Mouse (Mus musculus) kidney, adult 2 months (tissue): ENCODE data around the gene Tom1. TPM values are rescaled to one million over a fixed set of nuclear protein-coding genes. Genes with fewer than 3 reads are reported as not detected.

Experiments used
- DNase-seq: peaks from one replicate; pipeline ENCODE4 v3.0.0; 2021
- H3K27ac ChIP-seq: fragments of 200-500 bp; 2 replicates; pipeline ENCODE4 v1.5.1; 2012; ENCODE audit warnings: low read depth, low read length, control low read depth, inconsistent platforms; ENCODE audit not compliant: insufficient read depth
- H3K27me3 ChIP-seq: fragments of 200-500 bp; replicated peaks from 2 replicates; pipeline ENCODE4 v1.6.1; 2012; ENCODE audit warnings: mild to moderate bottlenecking, moderate library complexity, low read length, inconsistent platforms; ENCODE audit not compliant: control insufficient read depth, insufficient read depth
- H3K36me3 ChIP-seq: fragments of 200-500 bp; 2 replicates; pipeline ENCODE4 v1.6.1; 2012; ENCODE audit warnings: mild to moderate bottlenecking, moderate library complexity, low read length, inconsistent platforms; ENCODE audit not compliant: control insufficient read depth, insufficient read depth
- H3K4me1 ChIP-seq: fragments of 200-500 bp; 2 replicates; pipeline ENCODE4 v1.6.1; 2011; ENCODE audit warnings: low read length; ENCODE audit not compliant: control insufficient read depth, insufficient read depth
- H3K4me3 ChIP-seq: fragments of 200-500 bp; 2 replicates; pipeline ENCODE4 v1.5.1; 2011; ENCODE audit warnings: mild to moderate bottlenecking, low read depth, low read length, control low read depth; ENCODE audit not compliant: insufficient read depth
- CTCF ChIP-seq: fragments of 200-500 bp; conservative IDR thresholded peaks from 2 replicates; pipeline ENCODE4 v1.5.1; 2011; ENCODE audit warnings: low read depth, mild to moderate bottlenecking, control low read depth, low read length, moderate library complexity, mixed read lengths; ENCODE audit not compliant: insufficient read depth, insufficient read length
- POLR2A ChIP-seq: fragments of 200-500 bp; IDR thresholded peaks from one replicate; pipeline ENCODE4 v1.6.1; 2011; ENCODE audit warnings: low read depth, low read length, control low read depth
- WGBS: fragments of 180-500 bp; shearing (Covaris S2); methylation state at CpG from one replicate; pipeline ENCODE4 v1.1.7; 2018; 5-methylcytosine and 5-hydroxymethylcytosine counted together
- polyA plus RNA-seq: library from polyadenylated mRNA; depleted of rRNA; stranded (reverse); fragments of >200 nt; gene quantifications from 2 replicates; pipeline ENCODE4 v1.2.3, GENCODE M21; 2012

Tom1 gene
- polyA plus RNA-seq, 1 experiment = 84.8 TPM

GRCm38 (mm10) chr8:75000431-75000830 is 33.1 kb upstream of the Tom1 start:
- H3K4me3 ChIP-seq = no peak overlapping the region
- H3K27me3 ChIP-seq = no peaks in the 10 kb centered on the region
- no peak overlapping the region for H3K27ac ChIP-seq
- no peaks in the 10 kb centered on the region for H3K4me1 ChIP-seq
- no peak for DNase-seq
- WGBS = 87% methylated on average over 3 of the region's 3 CpGs
- TF ChIP-seq CTCF = no peak
- TF ChIP-seq POLR2A = no peak
- no peaks in the 10 kb centered on the region; the same call in none of the 2 replicates for H3K36me3 ChIP-seq

GRCm38 (mm10) chr8:75008826-75009225 is 24.7 kb upstream of the Tom1 start:
- H3K4me3 ChIP-seq = no peak overlapping the region
- H3K36me3 ChIP-seq = no peaks in the 10 kb centered on the region
- WGBS = 84% methylated on average over 2 of the region's 2 CpGs
- TF ChIP-seq POLR2A = no peak
- TF ChIP-seq CTCF = no peak
- no peak overlapping the region for H3K27ac ChIP-seq
- DNase-seq = no peak
- H3K27me3 ChIP-seq = no peaks in the 10 kb centered on the region
- H3K4me1 ChIP-seq = no peaks in the 10 kb centered on the region

- Histone ChIP-seq H3K27ac (no peak overlapping the region), H3K27me3 (no peaks in the 10 kb centered on the region), H3K4me3 (no peak overlapping the region), H3K36me3 (no peaks in the 10 kb centered on the region), H3K4me1 (peaks cover 8% of the 10 kb centered on the region; the same call in 1 of the 2 replicates)
- 57% methylated on average over 2 of the region's 2 CpGs for WGBS
- no peak for DNase-seq
- TF ChIP-seq POLR2A (no peak), CTCF (no peak)
Observed at GRCm38 (mm10) chr8:75013557-75013956, 19.9 kb upstream of the Tom1 start.

GRCm38 (mm10) chr8:75013964-75014363 is 19.5 kb upstream of the Tom1 start:
- 69% methylated on average over 3 of the region's 3 CpGs for WGBS
- Histone ChIP-seq H3K27ac (no peak overlapping the region), H3K4me1 (peaks cover 12% of the 10 kb centered on the region; the same call in 1 of the 2 replicates), H3K36me3 (no peaks in the 10 kb centered on the region), H3K27me3 (no peaks in the 10 kb centered on the region), H3K4me3 (no peak overlapping the region)
- TF ChIP-seq CTCF (no peak), POLR2A (no peak)
- no peak for DNase-seq

- 67% methylated on average over 2 of the region's 2 CpGs for WGBS
Observed at GRCm38 (mm10) chr8:75015981-75016380, 17.5 kb upstream of the Tom1 start.

GRCm38 (mm10) chr8:75016422-75016821 is 17.1 kb upstream of the Tom1 start:
- no peak overlapping the region for H3K4me3 ChIP-seq
- no peaks in the 10 kb centered on the region; the same call in 1 of the 2 replicates for H3K36me3 ChIP-seq
- no peaks in the 10 kb centered on the region for H3K27me3 ChIP-seq
- no peak for DNase-seq
- H3K4me1 ChIP-seq = peaks cover 17% of the 10 kb centered on the region; the same call in 1 of the 2 replicates
- TF ChIP-seq CTCF (no peak), POLR2A (no peak)
- 78% methylated on average over 1 of the region's 1 CpGs for WGBS
- no peak overlapping the region for H3K27ac ChIP-seq

More at GRCm38 (mm10) chr8:75015981-75016380, 17.5 kb upstream of the Tom1 start:
- no peak overlapping the region for H3K27ac ChIP-seq
- no peak overlapping the region for H3K4me3 ChIP-seq
- no peaks in the 10 kb centered on the region for H3K27me3 ChIP-seq
- peaks cover 17% of the 10 kb centered on the region; the same call in 1 of the 2 replicates for H3K4me1 ChIP-seq
- H3K36me3 ChIP-seq = no peaks in the 10 kb centered on the region
- no peak for TF ChIP-seq POLR2A
- no peak for TF ChIP-seq CTCF
- DNase-seq = no peak

- Histone ChIP-seq H3K36me3 (peaks cover 7% of the 10 kb centered on the region; the same call in 1 of the 2 replicates), H3K4me1 (peaks cover 17% of the 10 kb centered on the region; the same call in 1 of the 2 replicates), H3K27me3 (no peaks in the 10 kb centered on the region), H3K4me3 (no peak overlapping the region), H3K27ac (peak overlapping the region; percentile 82)
- peak; percentile 65 for DNase-seq
- WGBS = 27% methylated on average over 5 of the region's 5 CpGs
- TF ChIP-seq POLR2A (no peak), CTCF (no peak)
Observed at GRCm38 (mm10) chr8:75018274-75018972, 15.1 kb upstream of the Tom1 start.
